Mouse (Mus musculus): ENCODE measurements around the gene Olfr1181.
"Not testable (repeated sequence)": the region's sequence is repeated elsewhere in the genome, so short reads cannot be mapped to it uniquely, and the experiment has no call there.

Olfr1181 gene

GRCm38 (mm10) chr2:88426071-88426470, at the start of gene Olfr1181:
Gene Olfr1181 (minus strand): TSS chr2:88426171.
- DNase-seq (ENCODE audit: low read depth, low spot score): no peak

DNA sequence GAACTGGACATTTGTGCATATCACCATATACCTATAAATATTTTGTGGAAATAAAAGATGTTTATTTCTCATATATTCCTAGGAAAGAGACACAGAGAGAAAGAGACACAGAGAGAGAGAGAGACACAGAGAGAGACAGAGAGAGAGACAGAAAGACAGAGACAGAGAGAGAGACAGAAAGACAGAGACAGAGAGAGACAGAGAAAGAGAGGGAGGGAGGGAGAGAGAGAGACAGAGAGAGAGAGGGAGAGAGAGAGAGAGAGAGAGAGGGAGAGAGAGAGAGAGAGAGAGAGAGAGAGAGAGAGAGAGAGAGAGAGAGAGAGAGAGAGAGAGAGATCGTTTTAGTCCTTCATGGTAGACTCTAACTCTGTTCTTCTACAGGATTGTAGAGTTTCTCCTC, 28.6 kb upstream of the Olfr1181 start, which contains the start of gene Olfr1183:
Gene Olfr1183, plus strand, starts transcription at position 301 of the 400 bp plus-strand sequence.
- DNase-seq (ENCODE audit: low read depth, low spot score): not testable (repeated sequence)

DNA sequence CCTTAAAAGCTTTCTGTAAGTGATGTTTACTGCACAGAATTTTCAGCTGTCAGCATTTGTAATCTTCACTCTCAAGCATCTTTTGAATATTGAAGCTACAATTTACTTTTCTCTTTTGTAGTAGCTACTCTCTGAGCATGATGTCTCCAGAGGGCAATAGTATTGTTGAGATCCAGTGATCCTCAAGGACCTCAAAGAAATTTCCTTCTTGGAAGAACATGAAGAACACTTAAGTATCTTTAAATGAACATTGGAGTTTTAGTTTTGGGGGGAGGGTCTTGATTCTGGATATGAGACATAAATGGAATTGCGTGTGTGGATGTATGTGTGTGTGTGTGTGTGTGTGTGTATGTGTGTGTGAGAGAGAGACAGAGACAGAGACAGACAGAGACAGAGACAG, 23.1 kb upstream of the Olfr1181 start, which contains the start of gene Gm13757:
Gene Gm13757, minus strand, starts transcription at position 101 of the 400 bp plus-strand sequence.
- DNase-seq (ENCODE audit: low read depth, low spot score): no peak

DNA sequence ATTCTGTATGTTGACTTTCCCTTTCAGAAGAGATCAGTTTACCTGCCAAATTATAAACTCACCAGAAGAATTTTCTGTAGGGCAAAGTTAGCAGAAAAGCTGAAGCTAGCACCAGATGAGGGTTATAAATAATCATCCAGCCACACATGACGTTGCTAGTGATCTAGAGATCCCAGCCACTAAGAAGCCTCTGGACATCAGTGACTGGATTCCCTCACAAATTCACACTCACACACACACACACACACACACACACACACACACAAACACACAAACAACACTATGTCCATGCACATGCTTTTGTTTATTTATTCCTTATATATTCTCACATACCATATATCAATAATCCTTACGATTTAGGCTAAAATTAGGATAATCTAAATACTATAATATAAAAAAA, 6.9 kb downstream of the Olfr1181 start, which contains the start of gene Olfr1180:
Gene Olfr1180, minus strand, starts transcription at position 101 of the 400 bp plus-strand sequence.
- no peak for DNase-seq (ENCODE audit: low read depth, low spot score)

GRCm38 (mm10) chr2:88406353-88406752, 19.6 kb downstream of the Olfr1181 start, which contains the start of gene Olfr1179:
Gene Olfr1179 (minus strand): TSS chr2:88406453.
- no peak for DNase-seq (ENCODE audit: low read depth, low spot score)

DNA sequence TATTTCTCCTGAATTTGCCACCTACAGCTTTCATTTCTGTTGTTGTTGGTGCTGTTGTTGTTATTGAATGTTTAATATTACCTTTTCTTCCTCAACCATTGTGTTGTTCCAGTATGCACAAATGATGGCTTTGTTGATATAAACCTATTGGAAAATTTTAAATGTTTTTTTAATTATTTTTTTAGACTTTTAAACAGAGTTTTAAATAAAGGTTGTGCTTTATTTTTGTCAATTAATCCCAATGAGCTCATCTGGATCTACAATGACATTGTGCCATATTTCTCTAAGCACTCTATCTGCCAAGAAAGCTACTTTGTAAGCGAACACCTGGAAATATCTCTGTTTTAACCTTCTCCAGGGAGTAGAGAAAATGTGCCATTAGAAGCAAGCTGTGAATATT, 39.2 kb downstream of the Olfr1181 start, which contains the start of gene Olfr1178:
Gene Olfr1178, plus strand, starts transcription at position 301 of the 400 bp plus-strand sequence.
- DNase-seq (ENCODE audit: low read depth, low spot score): no peak

All from forelimb bud, embryonic 11.5 days (tissue).